Mouse (Mus musculus): ENCODE data around the gene Patj. TPM values are rescaled to one million over a fixed set of nuclear protein-coding genes. Genes with fewer than 3 reads are reported as not detected.

The Patj gene
- total RNA-seq, 1 experiment: 17.7 TPM

GRCm38 (mm10) chr4:98566741-98567140 is 171.2 kb downstream of the Patj start:
- no peak overlapping the region for H3K4me3 ChIP-seq (ENCODE audit: insufficient read depth in 1 of 2, low read depth in 1 of 2, low read length in 2 of 2, poor library complexity in 1 of 2, severe bottlenecking in 1 of 2)
- no peaks in the 10 kb centered on the region for H3K9me3 ChIP-seq (ENCODE audit: control insufficient read depth, insufficient read depth, low read depth, low read length)
- H3K9ac ChIP-seq (ENCODE audit: insufficient read depth, low read depth, low read length, poor library complexity, severe bottlenecking): no peak overlapping the region
- in situ Hi-C loops (cut with MboI; ENCODE audit: low sequenced_read_pairs in 2 of 2, unreplicated experiment in 2 of 2): no loop called here
- DNase-seq (ENCODE audit: low read depth, low spot score): no peak
- H3K27ac ChIP-seq (ENCODE audit: insufficient read depth, low read depth, low read length, poor library complexity, severe bottlenecking): no peak overlapping the region
- TF ChIP-seq MAFK (IDR thresholded peaks at IDR 0.05; ENCODE audit: insufficient read depth, low read depth, low read length) (no peak), HCFC1 (IDR thresholded peaks at IDR 0.05; ENCODE audit: borderline replicate concordance, insufficient read depth, low read length) (no peak), ZNF384 (IDR thresholded peaks at IDR 0.05; ENCODE audit: low read depth, low read length) (no peak), CHD2 (IDR thresholded peaks at IDR 0.05; ENCODE audit: low read depth, low read length) (no peak), ZC3H11A (IDR thresholded peaks at IDR 0.05; ENCODE audit: borderline replicate concordance, low read depth, low read length) (no peak)
- no peaks in the 10 kb centered on the region for H3K4me1 ChIP-seq (ENCODE audit: control insufficient read depth in 2 of 2, insufficient read depth in 2 of 2, low read length in 2 of 2, poor library complexity in 1 of 2)
- no peaks in the 10 kb centered on the region for H3K36me3 ChIP-seq (ENCODE audit: control insufficient read depth, insufficient read depth, low read length, poor library complexity, severe bottlenecking)

- in situ Hi-C loops (cut with MboI; ENCODE audit: low sequenced_read_pairs in 2 of 2, unreplicated experiment in 2 of 2): no loop called here
- Histone ChIP-seq H3K9me3 (ENCODE audit: control insufficient read depth, insufficient read depth, low read depth, low read length) (no peaks in the 10 kb centered on the region), H3K36me3 (ENCODE audit: control insufficient read depth, insufficient read depth, low read length, poor library complexity, severe bottlenecking) (no peaks in the 10 kb centered on the region), H3K9ac (ENCODE audit: insufficient read depth, low read depth, low read length, poor library complexity, severe bottlenecking) (no peak overlapping the region), H3K4me3 (ENCODE audit: insufficient read depth in 1 of 2, low read depth in 1 of 2, low read length in 2 of 2, poor library complexity in 1 of 2, severe bottlenecking in 1 of 2) (no peak overlapping the region), H3K4me1 (ENCODE audit: control insufficient read depth in 2 of 2, insufficient read depth in 2 of 2, low read length in 2 of 2, poor library complexity in 1 of 2) (no peaks in the 10 kb centered on the region), H3K27ac (ENCODE audit: insufficient read depth, low read depth, low read length, poor library complexity, severe bottlenecking) (no peak overlapping the region)
- no peak for DNase-seq (ENCODE audit: low read depth, low spot score)
- no peak for TF ChIP-seq ZC3H11A (IDR thresholded peaks at IDR 0.05; ENCODE audit: borderline replicate concordance, low read depth, low read length)
- TF ChIP-seq ZNF384 (IDR thresholded peaks at IDR 0.05; ENCODE audit: low read depth, low read length): no peak
- no peak for TF ChIP-seq MAFK (IDR thresholded peaks at IDR 0.05; ENCODE audit: insufficient read depth, low read depth, low read length)
- no peak for TF ChIP-seq CHD2 (IDR thresholded peaks at IDR 0.05; ENCODE audit: low read depth, low read length)
- no peak for TF ChIP-seq HCFC1 (IDR thresholded peaks at IDR 0.05; ENCODE audit: borderline replicate concordance, insufficient read depth, low read length)
Measured at GRCm38 (mm10) chr4:98567457-98567856, 171.9 kb downstream of the Patj start.

- Histone ChIP-seq H3K9me3 (ENCODE audit: control insufficient read depth, insufficient read depth, low read depth, low read length) (no peaks in the 10 kb centered on the region), H3K36me3 (ENCODE audit: control insufficient read depth, insufficient read depth, low read length, poor library complexity, severe bottlenecking) (no peaks in the 10 kb centered on the region), H3K9ac (ENCODE audit: insufficient read depth, low read depth, low read length, poor library complexity, severe bottlenecking) (no peak overlapping the region), H3K27ac (ENCODE audit: insufficient read depth, low read depth, low read length, poor library complexity, severe bottlenecking) (no peak overlapping the region), H3K4me3 (ENCODE audit: insufficient read depth in 1 of 2, low read depth in 1 of 2, low read length in 2 of 2, poor library complexity in 1 of 2, severe bottlenecking in 1 of 2) (no peak overlapping the region), H3K4me1 (ENCODE audit: control insufficient read depth in 2 of 2, insufficient read depth in 2 of 2, low read length in 2 of 2, poor library complexity in 1 of 2) (no peaks in the 10 kb centered on the region)
- no peak for DNase-seq (ENCODE audit: low read depth, low spot score)
- in situ Hi-C loops (cut with MboI; ENCODE audit: low sequenced_read_pairs in 2 of 2, unreplicated experiment in 2 of 2): no loop called here
- TF ChIP-seq MAFK (IDR thresholded peaks at IDR 0.05; ENCODE audit: insufficient read depth, low read depth, low read length) (no peak), ZC3H11A (IDR thresholded peaks at IDR 0.05; ENCODE audit: borderline replicate concordance, low read depth, low read length) (no peak), ZNF384 (IDR thresholded peaks at IDR 0.05; ENCODE audit: low read depth, low read length) (no peak), HCFC1 (IDR thresholded peaks at IDR 0.05; ENCODE audit: borderline replicate concordance, insufficient read depth, low read length) (no peak), CHD2 (IDR thresholded peaks at IDR 0.05; ENCODE audit: low read depth, low read length) (no peak)
Measured at GRCm38 (mm10) chr4:98569904-98570303, 174.3 kb downstream of the Patj start.

- H3K4me1 ChIP-seq (ENCODE audit: control insufficient read depth in 2 of 2, insufficient read depth in 2 of 2, low read length in 2 of 2, poor library complexity in 1 of 2): no peaks in the 10 kb centered on the region
- H3K27ac ChIP-seq (ENCODE audit: insufficient read depth, low read depth, low read length, poor library complexity, severe bottlenecking): no peak overlapping the region
- in situ Hi-C loops (cut with MboI; ENCODE audit: low sequenced_read_pairs in 2 of 2, unreplicated experiment in 2 of 2): no loop called here
- H3K36me3 ChIP-seq (ENCODE audit: control insufficient read depth, insufficient read depth, low read length, poor library complexity, severe bottlenecking): no peaks in the 10 kb centered on the region
- no peaks in the 10 kb centered on the region for H3K9me3 ChIP-seq (ENCODE audit: control insufficient read depth, insufficient read depth, low read depth, low read length)
- no peak for TF ChIP-seq ZC3H11A (IDR thresholded peaks at IDR 0.05; ENCODE audit: borderline replicate concordance, low read depth, low read length)
- no peak overlapping the region for H3K9ac ChIP-seq (ENCODE audit: insufficient read depth, low read depth, low read length, poor library complexity, severe bottlenecking)
- H3K4me3 ChIP-seq (ENCODE audit: insufficient read depth in 1 of 2, low read depth in 1 of 2, low read length in 2 of 2, poor library complexity in 1 of 2, severe bottlenecking in 1 of 2): no peak overlapping the region
- no peak for DNase-seq (ENCODE audit: low read depth, low spot score)
Measured at GRCm38 (mm10) chr4:98577275-98577674, 181.7 kb downstream of the Patj start.

GRCm38 (mm10) chr4:98577957-98578541 is 182.5 kb downstream of the Patj start:
- TF ChIP-seq CHD2 (IDR thresholded peaks at IDR 0.05; ENCODE audit: low read depth, low read length) (no peak), ZC3H11A (IDR thresholded peaks at IDR 0.05; ENCODE audit: borderline replicate concordance, low read depth, low read length) (no peak), MAFK (IDR thresholded peaks at IDR 0.05; ENCODE audit: insufficient read depth, low read depth, low read length) (no peak), HCFC1 (IDR thresholded peaks at IDR 0.05; ENCODE audit: borderline replicate concordance, insufficient read depth, low read length) (no peak), ZNF384 (IDR thresholded peaks at IDR 0.05; ENCODE audit: low read depth, low read length) (no peak)
- Histone ChIP-seq H3K36me3 (ENCODE audit: control insufficient read depth, insufficient read depth, low read length, poor library complexity, severe bottlenecking) (no peaks in the 10 kb centered on the region), H3K27ac (ENCODE audit: insufficient read depth, low read depth, low read length, poor library complexity, severe bottlenecking) (no peak overlapping the region), H3K9me3 (ENCODE audit: control insufficient read depth, insufficient read depth, low read depth, low read length) (no peaks in the 10 kb centered on the region), H3K4me1 (ENCODE audit: control insufficient read depth in 2 of 2, insufficient read depth in 2 of 2, low read length in 2 of 2, poor library complexity in 1 of 2) (no peaks in the 10 kb centered on the region), H3K4me3 (ENCODE audit: insufficient read depth in 1 of 2, low read depth in 1 of 2, low read length in 2 of 2, poor library complexity in 1 of 2, severe bottlenecking in 1 of 2) (no peak overlapping the region), H3K9ac (ENCODE audit: insufficient read depth, low read depth, low read length, poor library complexity, severe bottlenecking) (no peak overlapping the region)
- in situ Hi-C loops (cut with MboI; ENCODE audit: low sequenced_read_pairs in 2 of 2, unreplicated experiment in 2 of 2): no loop called here
- DNase-seq (ENCODE audit: low read depth, low spot score): no peak
